Mouse (Mus musculus): ENCODE results near the gene Ttc33. TPM values are rescaled to one million over a fixed set of nuclear protein-coding genes. Genes with fewer than 3 reads are reported as not detected.

Ttc33 gene
- polyA plus RNA-seq, 1 experiment from 2014 or later: 37.4 TPM

- H3K4me2 ChIP-seq (ENCODE audit: low read length): no peak overlapping the region
- no peaks in the 10 kb centered on the region for H3K27me3 ChIP-seq (replicated peaks; ENCODE audit: control insufficient read depth, insufficient read depth, low read length)
- no peaks in the 10 kb centered on the region for H3K9me3 ChIP-seq (ENCODE audit: control insufficient read depth, low read length)
- peaks cover 17% of the 10 kb centered on the region for H3K36me3 ChIP-seq (ENCODE audit: control insufficient read depth, insufficient read depth, low read length)
- H3K4me3 ChIP-seq (ENCODE audit: low read depth, low read length): no peak overlapping the region
- ATAC-seq (replicated peaks; ENCODE audit: low FRiP score, low TSS enrichment, low read depth) (no peak), DNase-seq (ENCODE audit: low spot score) (no peak)
- H3K27ac ChIP-seq (ENCODE audit: low read depth): no peak overlapping the region
- no peak overlapping the region for H3K9ac ChIP-seq (ENCODE audit: low read length)
- WGBS: 77% methylated on average over 6 of the region's 6 CpGs
- peaks cover 14% of the 10 kb centered on the region for H3K4me1 ChIP-seq (replicated peaks; ENCODE audit: control insufficient read depth, insufficient read depth, low read length)
These were observed 26.5 kb upstream of the Ttc33 start for GRCm38 (mm10) chr15:5158827-5159226.

GRCm38 (mm10) chr15:5165121-5165773 lies 20.1 kb upstream of the Ttc33 start:
- ATAC-seq (replicated peaks; ENCODE audit: low FRiP score, low TSS enrichment, low read depth) (no peak), DNase-seq (ENCODE audit: low spot score) (no peak)
- WGBS: 87% methylated on average over 12 of the region's 12 CpGs
- H3K4me1 ChIP-seq (replicated peaks; ENCODE audit: control insufficient read depth, insufficient read depth, low read length): no peaks in the 10 kb centered on the region
- H3K4me3 ChIP-seq (ENCODE audit: low read depth, low read length): no peak overlapping the region
- no peak overlapping the region for H3K9ac ChIP-seq (ENCODE audit: low read length)
- no peaks in the 10 kb centered on the region for H3K27me3 ChIP-seq (replicated peaks; ENCODE audit: control insufficient read depth, insufficient read depth, low read length)
- H3K36me3 ChIP-seq (ENCODE audit: control insufficient read depth, insufficient read depth, low read length): peaks cover 74% of the 10 kb centered on the region
- H3K9me3 ChIP-seq (ENCODE audit: control insufficient read depth, low read length): no peaks in the 10 kb centered on the region
- H3K4me2 ChIP-seq (ENCODE audit: low read length): no peak overlapping the region
- H3K27ac ChIP-seq (ENCODE audit: low read depth): no peak overlapping the region

GRCm38 (mm10) chr15:5173217-5173820 lies 12.0 kb upstream of the Ttc33 start:
- H3K36me3 ChIP-seq (ENCODE audit: control insufficient read depth, insufficient read depth, low read length): peaks cover 80% of the 10 kb centered on the region
- no peak overlapping the region for H3K4me2 ChIP-seq (ENCODE audit: low read length)
- WGBS: 94% methylated on average over 12 of the region's 12 CpGs
- no peak overlapping the region for H3K9ac ChIP-seq (ENCODE audit: low read length)
- no peaks in the 10 kb centered on the region for H3K4me1 ChIP-seq (replicated peaks; ENCODE audit: control insufficient read depth, insufficient read depth, low read length)
- H3K4me3 ChIP-seq (ENCODE audit: low read depth, low read length): no peak overlapping the region
- DNase-seq (ENCODE audit: low spot score) (no peak), ATAC-seq (replicated peaks; ENCODE audit: low FRiP score, low TSS enrichment, low read depth) (no peak)
- no peaks in the 10 kb centered on the region for H3K27me3 ChIP-seq (replicated peaks; ENCODE audit: control insufficient read depth, insufficient read depth, low read length)
- no peaks in the 10 kb centered on the region for H3K9me3 ChIP-seq (ENCODE audit: control insufficient read depth, low read length)
- H3K27ac ChIP-seq (ENCODE audit: low read depth): no peak overlapping the region

GRCm38 (mm10) chr15:5184668-5185330 lies 526 bp upstream of the Ttc33 start:
- Histone ChIP-seq H3K4me3 (ENCODE audit: low read depth, low read length) (peak overlapping the region; percentile 87), H3K4me1 (replicated peaks; ENCODE audit: control insufficient read depth, insufficient read depth, low read length) (peaks cover 18% of the 10 kb centered on the region), H3K27ac (ENCODE audit: low read depth) (peak overlapping the region; percentile 91), H3K9ac (ENCODE audit: low read length) (peak overlapping the region; percentile 84), H3K4me2 (ENCODE audit: low read length) (peak overlapping the region; percentile 66), H3K27me3 (replicated peaks; ENCODE audit: control insufficient read depth, insufficient read depth, low read length) (no peaks in the 10 kb centered on the region), H3K9me3 (ENCODE audit: control insufficient read depth, low read length) (no peaks in the 10 kb centered on the region), H3K36me3 (ENCODE audit: control insufficient read depth, insufficient read depth, low read length) (peaks cover 5% of the 10 kb centered on the region)
- WGBS: 34% methylated on average over 10 of the region's 11 CpGs
- ATAC-seq (replicated peaks; ENCODE audit: low FRiP score, low TSS enrichment, low read depth) (peak; percentile 65), DNase-seq (ENCODE audit: low spot score) (peak; percentile 66)

- Histone ChIP-seq H3K9ac (ENCODE audit: low read length) (peak overlapping the region; percentile 84), H3K4me2 (ENCODE audit: low read length) (peak overlapping the region; percentile 66), H3K9me3 (ENCODE audit: control insufficient read depth, low read length) (no peaks in the 10 kb centered on the region), H3K36me3 (ENCODE audit: control insufficient read depth, insufficient read depth, low read length) (peaks cover 20% of the 10 kb centered on the region), H3K27ac (ENCODE audit: low read depth) (0 out of 2 replicates have a peak overlapping the region, but pooled peaks have one; percentile 91), H3K27me3 (replicated peaks; ENCODE audit: control insufficient read depth, insufficient read depth, low read length) (no peaks in the 10 kb centered on the region), H3K4me1 (replicated peaks; ENCODE audit: control insufficient read depth, insufficient read depth, low read length) (peaks cover 18% of the 10 kb centered on the region), H3K4me3 (ENCODE audit: low read depth, low read length) (peak overlapping the region; percentile 87)
- no peak for ATAC-seq (replicated peaks; ENCODE audit: low FRiP score, low TSS enrichment, low read depth)
- no peak for DNase-seq (ENCODE audit: low spot score)
- 30% methylated on average over 10 of the region's 10 CpGs for WGBS
These were observed 959 bp downstream of the Ttc33 start for GRCm38 (mm10) chr15:5186293-5186675.

GRCm38 (mm10) chr15:5187116-5187515 lies 1.8 kb downstream of the Ttc33 start:
- WGBS: 70% methylated on average over 4 of the region's 4 CpGs
- DNase-seq (ENCODE audit: low spot score) (no peak), ATAC-seq (replicated peaks; ENCODE audit: low FRiP score, low TSS enrichment, low read depth) (no peak)
- no peaks in the 10 kb centered on the region for H3K9me3 ChIP-seq (ENCODE audit: control insufficient read depth, low read length)
- no peaks in the 10 kb centered on the region for H3K27me3 ChIP-seq (replicated peaks; ENCODE audit: control insufficient read depth, insufficient read depth, low read length)
- no peak overlapping the region for H3K27ac ChIP-seq (ENCODE audit: low read depth)
- no peak overlapping the region for H3K4me2 ChIP-seq (ENCODE audit: low read length)
- H3K36me3 ChIP-seq (ENCODE audit: control insufficient read depth, insufficient read depth, low read length): peaks cover 26% of the 10 kb centered on the region
- no peak overlapping the region for H3K4me3 ChIP-seq (ENCODE audit: low read depth, low read length)
- H3K4me1 ChIP-seq (replicated peaks; ENCODE audit: control insufficient read depth, insufficient read depth, low read length): peaks cover 18% of the 10 kb centered on the region
- H3K9ac ChIP-seq (ENCODE audit: low read length): no peak overlapping the region

GRCm38 (mm10) chr15:5188029-5188428 lies 2.7 kb downstream of the Ttc33 start:
- ATAC-seq (replicated peaks; ENCODE audit: low FRiP score, low TSS enrichment, low read depth) (no peak), DNase-seq (ENCODE audit: low spot score) (no peak)
- Histone ChIP-seq H3K4me3 (ENCODE audit: low read depth, low read length) (no peak overlapping the region), H3K4me2 (ENCODE audit: low read length) (no peak overlapping the region), H3K9me3 (ENCODE audit: control insufficient read depth, low read length) (no peaks in the 10 kb centered on the region), H3K27me3 (replicated peaks; ENCODE audit: control insufficient read depth, insufficient read depth, low read length) (no peaks in the 10 kb centered on the region), H3K4me1 (replicated peaks; ENCODE audit: control insufficient read depth, insufficient read depth, low read length) (peaks cover 18% of the 10 kb centered on the region), H3K36me3 (ENCODE audit: control insufficient read depth, insufficient read depth, low read length) (peaks cover 23% of the 10 kb centered on the region), H3K9ac (ENCODE audit: low read length) (no peak overlapping the region), H3K27ac (ENCODE audit: low read depth) (no peak overlapping the region)
- WGBS: 97% methylated on average over 1 of the region's 1 CpGs

- Histone ChIP-seq H3K4me2 (ENCODE audit: low read length) (no peak overlapping the region), H3K4me3 (ENCODE audit: low read depth, low read length) (no peak overlapping the region), H3K9ac (ENCODE audit: low read length) (no peak overlapping the region), H3K36me3 (ENCODE audit: control insufficient read depth, insufficient read depth, low read length) (peaks cover 23% of the 10 kb centered on the region), H3K9me3 (ENCODE audit: control insufficient read depth, low read length) (no peaks in the 10 kb centered on the region), H3K27me3 (replicated peaks; ENCODE audit: control insufficient read depth, insufficient read depth, low read length) (no peaks in the 10 kb centered on the region), H3K27ac (ENCODE audit: low read depth) (no peak overlapping the region), H3K4me1 (replicated peaks; ENCODE audit: control insufficient read depth, insufficient read depth, low read length) (peaks cover 13% of the 10 kb centered on the region)
- 61% methylated on average over 10 of the region's 10 CpGs for whole genome bisulfite sequencing
- DNase-seq (ENCODE audit: low spot score): no peak
- no peak for ATAC-seq (replicated peaks; ENCODE audit: low FRiP score, low TSS enrichment, low read depth)
These were observed 4.3 kb downstream of the Ttc33 start for GRCm38 (mm10) chr15:5189504-5190093.

All from intestine, embryonic 14.5 days (tissue).